Mouse (Mus musculus) lung, adult 2 months (tissue): ENCODE results near the gene Slc51a.

Experiments used
- CTCF ChIP-seq: fragments of 200-500 bp; IDR thresholded peaks from 2 replicates; pipeline ENCODE4 v1.5.1; 2011; ENCODE audit warnings: mild to moderate bottlenecking, low read length, control low read depth; ENCODE audit not compliant: insufficient read depth
- POLR2A ChIP-seq: fragments of 200-500 bp; IDR thresholded peaks from 2 replicates; pipeline ENCODE4 v1.6.1; 2011; ENCODE audit warnings: low read depth, mild to moderate bottlenecking, control low read depth, low read length, borderline replicate concordance; ENCODE audit errors: extremely low read depth

DNA sequence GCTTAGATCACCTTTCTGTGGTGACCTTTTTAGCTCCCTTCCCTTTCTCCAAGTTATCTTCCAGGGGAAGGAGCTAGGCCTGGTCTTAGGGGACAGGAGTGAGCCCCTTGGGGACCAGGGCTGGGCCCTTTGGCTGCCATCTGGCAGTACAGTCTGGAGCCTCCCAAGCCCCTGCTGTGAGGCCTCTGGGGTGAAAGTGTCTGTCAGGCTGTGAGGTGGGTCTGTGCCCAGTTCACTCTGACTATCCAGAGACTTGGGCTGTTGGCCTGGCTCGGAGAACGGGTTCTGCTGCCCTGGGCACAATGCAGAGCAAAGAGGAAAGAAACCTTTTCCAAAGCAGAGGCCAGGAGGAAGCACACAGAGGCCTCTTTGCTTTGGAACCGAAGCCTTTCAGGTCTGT, 25.2 kb upstream of the Slc51a start:
- no peak for TF ChIP-seq CTCF
- TF ChIP-seq POLR2A, result no peak
